8 mouse cellular contexts compared by ENCODE assay signal in the genomic region with DNA sequence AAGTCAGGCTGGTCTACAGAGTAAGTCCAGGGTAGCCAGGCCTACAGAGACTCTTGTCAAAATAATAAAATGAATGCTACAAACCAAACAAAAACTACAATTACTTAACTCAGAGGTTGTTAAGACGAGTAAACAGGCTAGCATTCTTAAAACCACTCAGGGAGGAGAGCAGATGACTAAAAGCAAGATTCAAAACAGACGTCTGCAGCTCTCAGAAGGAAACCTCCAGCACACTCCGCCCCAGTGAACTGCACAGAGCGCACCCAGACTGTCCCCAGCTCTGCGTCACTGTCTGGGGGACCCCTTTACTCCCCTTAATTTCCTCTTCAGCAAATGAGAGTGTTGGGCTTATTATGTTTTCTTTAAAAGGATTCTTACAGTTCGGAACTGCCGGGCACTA. TPM values are rescaled to one million over a fixed set of nuclear protein-coding genes. Genes with fewer than 3 reads are reported as not detected.
DNase-seq lines count a peak whose midpoint lies in the region; ATAC-seq and TF ChIP-seq lines count a peak whose summit lies in the region.

No protein-coding gene starts in this region.

- H3K4me3 ChIP-seq in heart, adult 2 months, result no peak overlapping the region
- no peak overlapping the region for H3K4me3 ChIP-seq in lung, embryonic 16.5 days (ENCODE audit: low read length)
- H3K4me3 ChIP-seq in limb, embryonic 10.5 days, result peak overlapping the region; percentile 99
- no peak overlapping the region for H3K4me3 ChIP-seq in stomach, embryonic 15.5 days (replicated peaks)

- peaks cover 9% of the 10 kb centered on the region for H3K4me1 ChIP-seq in heart, adult 2 months (ENCODE audit: control insufficient read depth, insufficient read depth, low read length)
- H3K4me1 ChIP-seq in lung, embryonic 16.5 days (replicated peaks; ENCODE audit: control insufficient read depth, insufficient read depth, low read length), result peaks cover 33% of the 10 kb centered on the region
- peaks cover 59% of the 10 kb centered on the region for H3K4me1 ChIP-seq in limb, embryonic 10.5 days
- peaks cover 33% of the 10 kb centered on the region for H3K4me1 ChIP-seq in stomach, embryonic 15.5 days

- H3K9me3 ChIP-seq in lung, embryonic 16.5 days (ENCODE audit: control insufficient read depth, low read length), result no peaks in the 10 kb centered on the region
- H3K9me3 ChIP-seq in limb, embryonic 10.5 days (replicated peaks), result no peaks in the 10 kb centered on the region
- no peaks in the 10 kb centered on the region for H3K9me3 ChIP-seq in stomach, embryonic 15.5 days

- peak overlapping the region; percentile 90; the same call in 1 of the 2 replicates for H3K4me2 ChIP-seq in lung, embryonic 16.5 days (ENCODE audit: low read depth, low read length)
- peak overlapping the region; percentile 82; the same call in 1 of the 2 replicates for H3K4me2 ChIP-seq in stomach, embryonic 15.5 days

- no peak for TF ChIP-seq POLR2A in heart, adult 2 months (IDR thresholded peaks at IDR 0.05; ENCODE audit: insufficient read depth, low read depth, low read length)

- no peak for DNase-seq in heart, adult 2 months
- no peak for DNase-seq in heart, postnatal 4 days
- DNase-seq in lung, postnatal 14 days, result no peak
- DNase-seq in limb, embryonic 10.5 days (ENCODE audit: low spot score), result no peak
- no peak for DNase-seq in left cerebral cortex, adult 18-20 months (ENCODE audit: low spot score in 2 of 2)
- DNase-seq in layer of hippocampus, adult 18-20 months (ENCODE audit: low spot score in 2 of 2), result no peak

- H3K9ac ChIP-seq in heart, adult 2 months (ENCODE audit: low read depth, low read length), result no peak overlapping the region
- H3K9ac ChIP-seq in lung, embryonic 16.5 days (ENCODE audit: low read length), result no peak overlapping the region
- H3K9ac ChIP-seq in stomach, embryonic 15.5 days, result no peak overlapping the region

- TF ChIP-seq EP300 in heart, adult 2 months (IDR thresholded peaks at IDR 0.05; ENCODE audit: insufficient read depth, low read depth, low read length), result no peak

- TF ChIP-seq CTCF in heart, adult 2 months (IDR thresholded peaks at IDR 0.05), result no peak

- WGBS in heart, adult 2 months, result 80% methylated on average over 7 of the region's 7 CpGs
- WGBS in lung, embryonic 16.5 days, result 83% methylated on average over 7 of the region's 7 CpGs
- 86% methylated on average over 7 of the region's 7 CpGs for WGBS in limb, embryonic 10.5 days
- 85% methylated on average over 7 of the region's 7 CpGs for WGBS in stomach, embryonic 15.5 days

- H3K27me3 ChIP-seq in heart, adult 2 months (ENCODE audit: control insufficient read depth, insufficient read depth, low read length), result no peaks in the 10 kb centered on the region
- no peaks in the 10 kb centered on the region for H3K27me3 ChIP-seq in lung, embryonic 16.5 days (ENCODE audit: control insufficient read depth, insufficient read depth, low read depth, low read length)
- peaks cover 9% of the 10 kb centered on the region for H3K27me3 ChIP-seq in limb, embryonic 10.5 days (ENCODE audit: low read depth, poor library complexity, severe bottlenecking)
- H3K27me3 ChIP-seq in stomach, embryonic 15.5 days (replicated peaks), result no peaks in the 10 kb centered on the region

- peaks cover 4% of the 10 kb centered on the region for H3K36me3 ChIP-seq in heart, adult 2 months (ENCODE audit: control insufficient read depth, insufficient read depth, low read length)
- peaks cover 30% of the 10 kb centered on the region for H3K36me3 ChIP-seq in lung, embryonic 16.5 days (ENCODE audit: control insufficient read depth, insufficient read depth, low read length)
- peaks cover 50% of the 10 kb centered on the region for H3K36me3 ChIP-seq in limb, embryonic 10.5 days
- H3K36me3 ChIP-seq in stomach, embryonic 15.5 days, result peaks cover 42% of the 10 kb centered on the region

- H3K27ac ChIP-seq in heart, adult 2 months, result peak overlapping the region; percentile 42
- H3K27ac ChIP-seq in lung, embryonic 16.5 days (ENCODE audit: low read length), result peak overlapping the region; percentile 76; the same call in 1 of the 2 replicates
- peak overlapping the region; percentile 68 for H3K27ac ChIP-seq in limb, embryonic 10.5 days
- H3K27ac ChIP-seq in stomach, embryonic 15.5 days, result no peak overlapping the region

- H3K79me2 ChIP-seq in heart, adult 2 months (replicated peaks; ENCODE audit: control insufficient read depth, insufficient read depth, low read length), result peaks cover 2% of the 10 kb centered on the region; the same call in 1 of the 2 replicates

- ATAC-seq in lung, embryonic 16.5 days (ENCODE audit: low read depth), result no peak
- no peak for ATAC-seq in stomach, embryonic 15.5 days (ENCODE audit: insufficient read depth, low FRiP score, low read depth)

- intact Hi-C loops in heart, adult 2 months (cut with DNase I), result loop anchor here (5.0 kb wide), 1 partner anchor 160 kb away; the partner anchor contains the start of gene Pex6

RNA-seq across cellular contexts. Expression of gene Srf, which starts 3.8 kb away (rescaled TPM):
- total RNA-seq in heart, adult 2 months (2021), result 100 to 1,000 TPM in 1 of 2 experiments, 10 to 100 TPM in 1; 91.5 to 106 TPM
- 223 and 227 TPM in 2 replicates for polyA plus RNA-seq in heart, adult 2 months (2012; rRNA removed)
- total RNA-seq in heart, postnatal 4 days (2021), result 100 to 1,000 TPM; 184 to 210 TPM
- polyA plus RNA-seq in lung, embryonic 16.5 days (2015; fragmentation: Nextera tagmentation; extraction: Ambion mirVana), result 6.1 and 6.5 TPM in 2 replicates
- polyA plus RNA-seq in limb, embryonic 10.5 days (2016; fragmentation: Nextera tagmentation; extraction: Ambion mirVana), result 8.3 and 9.0 TPM in 2 replicates
- polyA plus RNA-seq in stomach, embryonic 15.5 days (2015; fragmentation: Nextera tagmentation; extraction: Ambion mirVana), result 8.7 and 9.4 TPM in 2 replicates
- 10 to 100 TPM; 70.4 to 77.9 TPM for total RNA-seq in left cerebral cortex, adult 18-20 months (2021)
- 10 to 100 TPM; 80.8 to 89.0 TPM for total RNA-seq in layer of hippocampus, adult 18-20 months (2021)

RNA-seq across cellular contexts. Expression of gene Cul9, which starts 6.0 kb away (rescaled TPM):
- total RNA-seq in heart, adult 2 months (2021), result 10 to 100 TPM; 21.6 to 21.9 TPM
- polyA plus RNA-seq in heart, adult 2 months (2012; rRNA removed), result 20.1 and 22.7 TPM in 2 replicates
- 10 to 100 TPM; 12.0 to 12.6 TPM for total RNA-seq in heart, postnatal 4 days (2021)
- polyA plus RNA-seq in lung, embryonic 16.5 days (2015; fragmentation: Nextera tagmentation; extraction: Ambion mirVana), result 4.0 and 4.1 TPM in 2 replicates
- 2.4 and 5.6 TPM in 2 replicates for polyA plus RNA-seq in limb, embryonic 10.5 days (2016; fragmentation: Nextera tagmentation; extraction: Ambion mirVana)
- polyA plus RNA-seq in stomach, embryonic 15.5 days (2015; fragmentation: Nextera tagmentation; extraction: Ambion mirVana), result 3.2 and 4.6 TPM in 2 replicates
- total RNA-seq in left cerebral cortex, adult 18-20 months (2021), result 10 to 100 TPM; 61.0 to 64.5 TPM
- total RNA-seq in layer of hippocampus, adult 18-20 months (2021), result 10 to 100 TPM; 61.8 to 66.4 TPM

RNA-seq across cellular contexts. Expression of gene Dnph1, which starts 55.6 kb away (rescaled TPM):
- total RNA-seq in heart, adult 2 months (2021), result 1 to 10 TPM; 1.8 to 1.9 TPM
- 0.80 and 0.97 TPM in 2 replicates for polyA plus RNA-seq in heart, adult 2 months (2012; rRNA removed)
- total RNA-seq in heart, postnatal 4 days (2021), result 10 to 100 TPM in 1 of 2 experiments, 1 to 10 TPM in 1; 9.5 to 10.2 TPM
- 33.4 and 37.2 TPM in 2 replicates for polyA plus RNA-seq in lung, embryonic 16.5 days (2015; fragmentation: Nextera tagmentation; extraction: Ambion mirVana)
- 70.1 and 78.6 TPM in 2 replicates for polyA plus RNA-seq in limb, embryonic 10.5 days (2016; fragmentation: Nextera tagmentation; extraction: Ambion mirVana)
- 47.7 and 49.7 TPM in 2 replicates for polyA plus RNA-seq in stomach, embryonic 15.5 days (2015; fragmentation: Nextera tagmentation; extraction: Ambion mirVana)
- 1 to 10 TPM; 2.8 TPM for total RNA-seq in left cerebral cortex, adult 18-20 months (2021)
- 1 to 10 TPM; 5.1 to 5.9 TPM for total RNA-seq in layer of hippocampus, adult 18-20 months (2021)
